Mouse (Mus musculus) liver, embryonic 16.5 days (tissue): ENCODE data around the gene Tmem117. TPM values are rescaled to one million over a fixed set of nuclear protein-coding genes. Genes with fewer than 3 reads are reported as not detected.

Experiments used
- ATAC-seq: fragments of 200-750 bp; cut with Nextera tagmentation; 2 replicates; pipeline ENCODE4 v1.8.0; 2017; ENCODE audit warnings: low read depth, mild to moderate bottlenecking, moderate number of reproducible peaks, moderate library complexity
- H3K27ac ChIP-seq: fragments of 300-500 bp; sonication (generic); 2 replicates; pipeline ENCODE4 v1.5.1; 2014; ENCODE audit warnings: mild to moderate bottlenecking, low read length
- H3K27me3 ChIP-seq: fragments of 300-500 bp; sonication (generic); 2 replicates; pipeline ENCODE4 v1.6.1; 2014; ENCODE audit warnings: low read depth, low read length, mixed read lengths; ENCODE audit not compliant: control insufficient read depth, insufficient read depth
- H3K36me3 ChIP-seq: fragments of 300-500 bp; sonication (generic); 2 replicates; pipeline ENCODE4 v1.6.1; 2014; ENCODE audit warnings: mild to moderate bottlenecking; ENCODE audit not compliant: control insufficient read depth, insufficient read depth
- H3K4me1 ChIP-seq: fragments of 300-500 bp; sonication (generic); 2 replicates; pipeline ENCODE4 v1.6.1; 2014; ENCODE audit warnings: low read depth, low read length, mixed read lengths; ENCODE audit not compliant: control insufficient read depth
- H3K4me2 ChIP-seq: fragments of 300-500 bp; sonication (generic); 2 replicates; pipeline ENCODE4 v1.6.1; 2014; ENCODE audit warnings: low read depth, low read length, mixed read lengths
- H3K4me3 ChIP-seq: fragments of 300-500 bp; sonication (generic); 2 replicates; pipeline ENCODE4 v1.5.1; 2014; ENCODE audit warnings: low read depth, mild to moderate bottlenecking, low read length
- H3K9ac ChIP-seq: fragments of 300-500 bp; sonication (generic); 2 replicates; pipeline ENCODE4 v1.6.1; 2014; ENCODE audit warnings: low read depth, low read length
- H3K9me3 ChIP-seq: fragments of 300-500 bp; sonication (generic); replicated peaks from 2 replicates; pipeline ENCODE4 v1.6.1; 2016; ENCODE audit warnings: low read length; ENCODE audit not compliant: control insufficient read depth
- WGBS: fragments of 180-500 bp; shearing (Covaris S2); extraction: QIAGEN DNeasy Blood & Tissue Kit; methylation state at CpG from one replicate; pipeline ENCODE4 v1.1.7; 2014; ENCODE audit not compliant: insufficient replicate concordance; 5-methylcytosine and 5-hydroxymethylcytosine counted together
- polyA plus RNA-seq: library from polyadenylated mRNA; unstranded; fragments of >200 nt; fragmentation: Nextera tagmentation; extraction: Ambion mirVana; gene quantifications from 2 replicates; pipeline ENCODE4 v1.2.1, GENCODE M21; 2015

The Tmem117 gene
- polyA plus RNA-seq, 1 experiment from 2014 or later = 0.19 TPM

DNA sequence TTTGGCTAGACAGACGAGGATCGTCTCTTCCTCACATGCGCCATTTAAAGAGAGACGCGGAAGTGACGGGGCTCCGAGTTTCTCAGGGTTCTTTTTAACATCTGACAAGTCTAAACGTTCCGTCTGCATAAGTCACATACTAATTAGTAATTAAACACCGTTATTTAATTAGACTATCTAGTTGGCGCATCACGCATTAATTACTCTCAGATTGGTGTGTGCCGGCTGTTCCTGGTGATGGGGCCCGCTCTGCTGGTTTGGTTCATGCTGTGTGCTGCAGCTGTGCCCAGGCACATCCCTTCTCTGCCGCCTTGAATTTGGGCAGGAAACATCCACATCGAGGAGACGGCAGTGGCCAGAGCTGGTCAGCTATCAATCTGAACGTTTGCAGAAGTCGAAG lies 142.7 kb downstream of the Tmem117 start:
- Histone ChIP-seq H3K4me2 (no peak overlapping the region), H3K27ac (no peak overlapping the region), H3K9me3 (no peaks in the 10 kb centered on the region), H3K36me3 (no peaks in the 10 kb centered on the region), H3K9ac (no peak overlapping the region), H3K4me3 (no peak overlapping the region), H3K4me1 (no peaks in the 10 kb centered on the region), H3K27me3 (no peaks in the 10 kb centered on the region)
- ATAC-seq = no peak
- 76% methylated on average over 19 of the region's 19 CpGs for WGBS

DNA sequence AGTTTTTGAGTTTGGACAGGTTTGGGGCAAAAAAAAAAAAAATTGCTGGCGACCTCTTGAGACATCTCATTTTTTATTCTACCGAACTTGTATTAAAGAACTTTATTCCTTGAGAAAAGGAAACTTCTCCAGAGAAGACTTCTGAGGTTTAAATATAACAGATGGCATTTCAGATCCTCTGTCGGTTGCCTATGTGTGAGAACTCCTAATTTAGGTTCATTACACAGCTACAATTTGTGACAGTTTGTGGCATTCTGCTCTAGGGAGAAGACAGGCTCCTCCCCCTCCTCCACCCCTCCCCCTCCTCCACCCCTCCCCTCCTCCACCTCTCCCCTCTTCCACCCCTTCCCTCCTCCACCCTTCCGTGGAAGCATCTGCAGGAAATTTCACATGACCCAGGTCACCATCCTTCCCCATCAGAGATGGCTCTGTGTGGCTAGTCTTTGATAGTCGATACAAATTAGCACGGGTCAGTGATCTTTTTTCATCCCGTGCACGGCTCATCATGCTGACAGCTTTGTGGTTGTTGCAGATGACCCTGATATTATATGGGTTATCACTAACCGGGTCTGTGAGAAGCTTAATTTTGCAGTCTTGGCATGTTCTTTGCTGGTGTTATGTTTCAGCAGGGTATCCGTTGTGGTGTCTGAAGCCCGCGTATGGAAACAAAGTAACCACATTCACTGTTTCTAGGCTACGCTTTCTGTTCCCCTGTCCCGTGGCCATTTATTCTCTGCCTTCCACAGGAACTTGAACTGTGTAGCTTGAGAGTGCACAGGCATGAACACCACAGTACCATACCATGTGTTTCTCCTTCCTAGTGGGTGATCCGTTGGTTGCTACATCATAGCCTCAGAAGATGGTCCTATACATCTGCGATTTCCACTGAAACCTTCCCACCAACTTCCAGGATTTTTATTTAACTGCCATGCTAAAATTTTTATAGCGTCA lies 147.4 kb downstream of the Tmem117 start:
- Histone ChIP-seq H3K27me3 (no peaks in the 10 kb centered on the region), H3K9ac (no peak overlapping the region), H3K9me3 (no peaks in the 10 kb centered on the region), H3K4me2 (no peak overlapping the region), H3K4me1 (no peaks in the 10 kb centered on the region), H3K36me3 (no peaks in the 10 kb centered on the region), H3K4me3 (no peak overlapping the region), H3K27ac (no peak overlapping the region)
- WGBS = 63% methylated on average over 17 of the region's 17 CpGs
- ATAC-seq = no peak

DNA sequence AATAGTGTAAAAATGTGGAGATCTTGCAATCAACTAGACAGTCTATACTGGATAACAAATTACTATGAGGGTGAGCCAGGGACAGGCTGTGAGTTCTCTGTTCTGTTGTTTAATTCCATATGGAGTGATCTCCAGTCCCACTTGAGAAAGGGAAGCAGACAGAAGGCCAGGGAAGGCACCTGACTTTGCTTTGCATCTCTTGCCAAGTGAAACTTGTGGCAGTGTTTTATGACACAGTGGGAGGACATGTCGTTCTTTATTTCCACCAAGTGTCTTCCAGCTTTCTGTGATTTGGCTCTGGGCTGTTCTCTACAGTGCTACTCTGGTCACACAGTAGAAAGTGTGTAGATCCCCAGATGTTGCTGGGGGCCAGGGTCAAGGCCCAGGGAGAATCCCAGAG lies 152.5 kb downstream of the Tmem117 start:
- Histone ChIP-seq H3K4me2 (no peak overlapping the region), H3K27me3 (no peaks in the 10 kb centered on the region), H3K9me3 (no peaks in the 10 kb centered on the region), H3K4me3 (no peak overlapping the region), H3K9ac (no peak overlapping the region), H3K27ac (no peak overlapping the region), H3K4me1 (no peaks in the 10 kb centered on the region), H3K36me3 (no peaks in the 10 kb centered on the region)
- WGBS = 45% methylated on average over 1 of the region's 1 CpGs
- ATAC-seq = no peak

DNA sequence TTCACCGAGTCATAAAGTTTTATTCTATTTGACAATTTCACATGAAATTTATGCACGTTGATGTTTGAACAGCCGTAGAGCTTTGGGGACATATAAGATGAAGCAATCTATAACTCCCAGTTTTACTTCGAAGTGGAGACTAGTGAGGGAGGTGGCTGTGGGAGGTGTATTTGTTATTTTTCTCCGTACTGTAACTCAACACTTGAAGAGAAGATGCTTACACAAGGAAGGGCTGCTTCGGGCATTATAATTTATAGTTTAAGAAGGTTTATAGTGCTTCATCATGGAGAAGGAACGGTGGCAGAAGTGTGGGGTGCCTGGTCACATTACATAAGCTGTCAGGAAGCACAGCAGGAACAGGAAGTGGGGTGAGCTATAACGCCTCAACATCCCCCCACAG lies 164.4 kb downstream of the Tmem117 start:
- H3K4me3 ChIP-seq = no peak overlapping the region

DNA sequence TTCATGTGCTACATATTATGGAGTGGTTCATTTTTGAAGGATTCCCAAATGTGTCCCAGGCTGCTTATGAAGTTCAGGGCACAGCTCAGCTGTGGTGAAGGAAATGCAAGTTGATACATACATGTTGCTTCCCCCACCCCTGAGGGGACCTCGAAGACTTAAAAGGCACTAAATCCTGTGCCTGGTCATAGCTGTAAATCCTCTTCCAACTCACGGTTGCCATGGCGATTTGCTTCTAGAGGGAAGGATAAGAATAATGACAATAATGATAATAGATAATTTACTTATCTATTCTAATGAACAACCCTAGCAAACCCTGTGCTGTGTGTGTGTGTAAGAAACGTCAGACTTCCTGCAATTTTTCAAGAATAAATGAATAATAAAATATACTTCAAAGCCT lies 166.5 kb downstream of the Tmem117 start:
- ATAC-seq = no peak
- 56% methylated on average over 4 of the region's 4 CpGs for WGBS

More for the DNA sequence above, 164.4 kb downstream of the Tmem117 start:
- H3K27ac ChIP-seq = no peak overlapping the region
- no peaks in the 10 kb centered on the region for H3K36me3 ChIP-seq
- no peaks in the 10 kb centered on the region for H3K27me3 ChIP-seq
- H3K4me2 ChIP-seq = no peak overlapping the region
- no peak for ATAC-seq
- no peaks in the 10 kb centered on the region for H3K9me3 ChIP-seq
- no peak overlapping the region for H3K9ac ChIP-seq
- WGBS = 56% methylated on average over 8 of the region's 8 CpGs
- H3K4me1 ChIP-seq = no peaks in the 10 kb centered on the region

DNA sequence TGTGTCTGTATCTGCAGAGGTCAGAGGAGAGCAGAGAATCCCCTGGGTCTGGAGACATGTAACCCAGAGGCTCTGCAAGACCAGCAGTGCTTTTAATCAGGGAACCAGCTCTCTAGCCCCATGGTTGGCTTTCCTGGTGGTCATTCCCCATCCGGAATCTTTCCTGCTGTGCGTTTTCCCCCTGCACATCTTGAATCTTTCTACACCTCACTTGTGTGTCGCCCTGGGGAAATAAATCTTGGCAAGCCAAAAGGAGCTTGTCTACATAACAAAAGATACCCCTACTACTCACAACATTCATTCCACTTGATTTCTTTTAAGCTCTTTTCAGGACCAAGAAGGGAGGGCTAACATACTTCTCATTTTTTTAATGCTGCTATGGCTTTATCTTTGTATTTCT lies 169.2 kb downstream of the Tmem117 start:
- no peaks in the 10 kb centered on the region for H3K27me3 ChIP-seq
- H3K4me2 ChIP-seq = no peak overlapping the region
- no peak overlapping the region for H3K27ac ChIP-seq
- ATAC-seq = no peak
- no peaks in the 10 kb centered on the region for H3K36me3 ChIP-seq
- WGBS = 49% methylated on average over 3 of the region's 3 CpGs
- H3K4me3 ChIP-seq = no peak overlapping the region
- no peak overlapping the region for H3K9ac ChIP-seq
- H3K4me1 ChIP-seq = no peaks in the 10 kb centered on the region
- H3K9me3 ChIP-seq = no peaks in the 10 kb centered on the region

More for the DNA sequence above, 166.5 kb downstream of the Tmem117 start:
- Histone ChIP-seq H3K9ac (no peak overlapping the region), H3K27ac (no peak overlapping the region), H3K36me3 (no peaks in the 10 kb centered on the region), H3K9me3 (no peaks in the 10 kb centered on the region), H3K4me3 (no peak overlapping the region), H3K4me1 (no peaks in the 10 kb centered on the region), H3K27me3 (no peaks in the 10 kb centered on the region), H3K4me2 (no peak overlapping the region)

DNA sequence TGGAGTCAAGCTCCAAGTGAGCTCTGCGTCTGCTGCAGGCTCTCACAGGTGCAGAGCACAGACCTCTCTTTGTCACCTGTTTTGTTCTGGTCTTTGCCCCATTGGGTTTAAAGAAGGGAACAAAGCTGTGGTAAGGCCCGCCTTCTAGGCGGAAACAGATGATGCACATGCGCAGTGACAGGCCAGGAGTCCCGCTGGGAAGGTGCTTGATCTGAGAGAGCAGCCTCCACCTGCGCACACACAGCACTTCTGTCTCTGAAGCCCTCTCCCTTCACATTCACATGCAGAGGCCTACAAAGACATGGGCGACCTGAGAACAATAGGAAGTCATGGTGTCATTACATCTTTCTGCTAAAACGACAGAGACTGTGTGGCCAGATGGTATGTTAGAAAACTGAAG lies 172.4 kb downstream of the Tmem117 start:
- 66% methylated on average over 8 of the region's 8 CpGs for WGBS
- Histone ChIP-seq H3K4me3 (no peak overlapping the region), H3K4me1 (no peaks in the 10 kb centered on the region), H3K27ac (no peak overlapping the region), H3K9me3 (no peaks in the 10 kb centered on the region), H3K36me3 (no peaks in the 10 kb centered on the region), H3K27me3 (no peaks in the 10 kb centered on the region), H3K4me2 (no peak overlapping the region), H3K9ac (no peak overlapping the region)
- ATAC-seq = no peak

DNA sequence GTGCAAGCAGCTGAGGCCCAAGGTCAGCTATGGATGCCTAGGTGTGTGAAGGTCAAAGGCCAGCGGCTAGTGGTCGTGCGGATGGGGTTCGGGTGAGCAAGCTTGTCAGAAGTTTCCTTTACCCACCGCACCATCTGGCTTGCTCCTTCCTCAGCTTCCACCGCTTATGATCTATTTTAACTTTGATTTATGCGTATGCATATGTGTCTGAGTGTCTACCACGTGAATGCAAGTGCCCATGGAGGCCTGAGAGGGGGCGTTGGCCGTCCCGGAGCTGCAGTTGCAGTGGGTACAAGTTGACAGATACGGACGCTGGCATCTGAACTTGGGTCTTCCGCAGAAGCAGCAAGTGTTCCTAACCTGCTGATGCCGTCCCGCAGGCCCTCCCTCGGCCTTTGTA lies 173.8 kb downstream of the Tmem117 start:
- no peak overlapping the region for H3K27ac ChIP-seq
- WGBS = 69% methylated on average over 17 of the region's 17 CpGs
- no peaks in the 10 kb centered on the region for H3K36me3 ChIP-seq
- no peak for ATAC-seq
- no peaks in the 10 kb centered on the region for H3K9me3 ChIP-seq
- H3K4me2 ChIP-seq = no peak overlapping the region
- H3K9ac ChIP-seq = no peak overlapping the region
- no peaks in the 10 kb centered on the region for H3K4me1 ChIP-seq
- H3K27me3 ChIP-seq = no peaks in the 10 kb centered on the region
- no peak overlapping the region for H3K4me3 ChIP-seq

DNA sequence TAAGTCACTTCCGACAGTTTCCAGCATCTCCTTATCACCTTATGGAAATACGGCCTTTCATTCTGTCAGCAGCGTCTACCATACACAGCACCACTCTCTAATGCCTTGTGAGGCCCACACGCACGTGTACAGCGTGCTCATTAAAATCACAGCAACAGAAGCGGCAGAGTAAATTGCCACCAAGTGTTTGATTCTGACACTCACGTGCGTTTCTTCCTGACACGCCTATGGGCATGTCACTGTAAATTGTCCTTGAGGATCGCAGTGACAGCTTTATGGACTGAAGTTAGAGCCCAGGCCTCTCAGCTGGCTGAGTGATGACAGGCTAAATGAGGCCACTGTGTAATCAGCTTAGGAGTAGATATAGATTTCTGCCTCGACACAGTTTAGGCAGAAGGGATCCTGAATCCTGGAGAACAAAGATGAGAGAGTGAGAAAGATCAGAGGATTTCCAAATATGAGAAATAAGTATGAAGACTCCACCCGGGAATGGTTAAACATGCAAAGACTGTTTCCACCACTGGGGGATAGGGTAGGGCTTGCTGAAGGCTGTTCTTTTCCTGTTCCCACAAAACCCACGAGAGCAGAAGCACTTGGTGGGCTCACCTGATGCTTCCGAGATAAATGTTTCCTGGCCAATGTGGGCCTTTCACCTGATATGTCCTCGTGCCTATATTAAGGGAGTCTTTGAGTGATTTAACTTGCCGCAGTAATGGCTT lies 174.8 kb downstream of the Tmem117 start:
- no peaks in the 10 kb centered on the region for H3K36me3 ChIP-seq
- 48% methylated on average over 17 of the region's 17 CpGs for WGBS
- H3K27ac ChIP-seq = no peak overlapping the region
- no peak overlapping the region for H3K9ac ChIP-seq
- no peaks in the 10 kb centered on the region for H3K9me3 ChIP-seq
- H3K4me2 ChIP-seq = no peak overlapping the region
- no peak for ATAC-seq
- H3K27me3 ChIP-seq = no peaks in the 10 kb centered on the region
- no peak overlapping the region for H3K4me3 ChIP-seq
- H3K4me1 ChIP-seq = no peaks in the 10 kb centered on the region
